Mouse (Mus musculus) adrenal gland, postnatal 36 days (tissue): Measurements from ENCODE around the gene Ptprc. TPM values are rescaled to one million over a fixed set of nuclear protein-coding genes. Genes with fewer than 3 reads are reported as not detected.

Source experiments
- DNase-seq, 2 experiments: peaks; one replicate each; pipeline ENCODE4 v3.0.0; 2021; ENCODE audit warnings: mixed read lengths in 1 of 2
- long read RNA-seq, 2 experiments: library from polyadenylated mRNA; stranded (forward); transcript quantifications; one replicate each; pipeline ENCODE4 v2.0.0; 2021; ENCODE audit warnings: borderline sequencing depth in 2 of 2
- total RNA-seq, 2 experiments: library from RNA; stranded (reverse); gene quantifications; 2 replicates each; pipeline ENCODE4 v1.2.3; 2021

Gene Ptprc
- 1 to 10 TPM; 4.2 to 8.5 TPM for total RNA-seq
- long read RNA-seq, experiment 1, partial matches to known transcripts: 2 of 2 reads
- long read RNA-seq, experiment 1, other reads (novel, unspliced or antisense): 0 of 2 reads
- long read RNA-seq, experiment 2: 0 reads

GRCm38 (mm10) chr1:138175494-138175893 is at the start of gene Ptprc:
Ptprc (minus strand) TSS chr1:138175708.
- DNase-seq: no peak

- no peak for DNase-seq
Observed at GRCm38 (mm10) chr1:138214736-138215458, 39.4 kb upstream of the Ptprc start.

- DNase-seq: no peak
Observed at GRCm38 (mm10) chr1:138210387-138211024, 35.0 kb upstream of the Ptprc start.

GRCm38 (mm10) chr1:138209751-138210150 is 34.2 kb upstream of the Ptprc start:
- no peak for DNase-seq

- DNase-seq: no peak
Observed at GRCm38 (mm10) chr1:138206041-138206440, 30.5 kb upstream of the Ptprc start.

GRCm38 (mm10) chr1:138191689-138192508 is 16.4 kb upstream of the Ptprc start:
- DNase-seq: peak in 1 of 2 experiments; percentile 11

- DNase-seq: no peak
Observed at GRCm38 (mm10) chr1:138188131-138188530, 12.6 kb upstream of the Ptprc start.

GRCm38 (mm10) chr1:138185904-138186303 is 10.4 kb upstream of the Ptprc start:
- DNase-seq: no peak

GRCm38 (mm10) chr1:138180081-138180480 is 4.6 kb upstream of the Ptprc start:
- no peak for DNase-seq

GRCm38 (mm10) chr1:138174705-138175492 is 609 bp downstream of the Ptprc start:
- no peak for DNase-seq

GRCm38 (mm10) chr1:138174143-138174542 is 1.4 kb downstream of the Ptprc start:
- no peak for DNase-seq

- no peak for DNase-seq
Observed at GRCm38 (mm10) chr1:138173669-138174068, 1.8 kb downstream of the Ptprc start.

GRCm38 (mm10) chr1:138172547-138172946 is 3.0 kb downstream of the Ptprc start:
- DNase-seq: no peak

GRCm38 (mm10) chr1:138172096-138172495 is 3.4 kb downstream of the Ptprc start:
- DNase-seq: no peak

GRCm38 (mm10) chr1:138166233-138166771 is 9.2 kb downstream of the Ptprc start:
- DNase-seq: no peak

GRCm38 (mm10) chr1:138162638-138163037 is 12.9 kb downstream of the Ptprc start:
- DNase-seq: no peak

GRCm38 (mm10) chr1:138158921-138159320 is 16.6 kb downstream of the Ptprc start:
- no peak for DNase-seq

- no peak for DNase-seq
Observed at GRCm38 (mm10) chr1:138158236-138158635, 17.3 kb downstream of the Ptprc start.

GRCm38 (mm10) chr1:138157709-138158108 is 17.8 kb downstream of the Ptprc start:
- DNase-seq: no peak

GRCm38 (mm10) chr1:138157008-138157407 is 18.5 kb downstream of the Ptprc start:
- DNase-seq: no peak

- DNase-seq: no peak
Observed at GRCm38 (mm10) chr1:138154185-138154785, 21.2 kb downstream of the Ptprc start.
